Mouse (Mus musculus): ENCODE measurements at regions not wholly inside any gene's neighbourhood (a gene's known extent, or its start where the extent isn't known, plus 50 kb on each side); places are given as distances from the start of the nearest gene placed in this dataset.

- TF ChIP-seq POLR2A (IDR thresholded peaks at IDR 0.05; ENCODE audit: borderline replicate concordance, insufficient read depth, low read length), result no peak
- no peak for TF ChIP-seq CTCF (IDR thresholded peaks at IDR 0.05; ENCODE audit: borderline replicate concordance, insufficient read depth, low read depth, low read length)
These were observed 67.9 kb downstream of the S1pr1 start for GRCm38 (mm10) chr3:115646993-115647392.

All from cerebellum, adult 2 months (tissue).